Mouse (Mus musculus): ENCODE measurements around the gene Gm6034. TPM values are rescaled to one million over a fixed set of nuclear protein-coding genes. Genes with fewer than 3 reads are reported as not detected.
"Not testable (repeated sequence)": the region's sequence is repeated elsewhere in the genome, so short reads cannot be mapped to it uniquely, and the experiment has no call there.

The Gm6034 gene
- polyA plus RNA-seq, 1 experiment from 2014 or later, result not detected

GRCm38 (mm10) chr17:36083870-36084451 is 41.2 kb downstream of the Gm6034 start:
- Histone ChIP-seq H3K4me1 (peaks cover 14% of the 10 kb centered on the region; the same call in 1 of the 2 replicates), H3K9me3 (no peaks in the 10 kb centered on the region), H3K4me3 (peak overlapping the region; percentile 51), H3K27me3 (peaks cover 50% of the 10 kb centered on the region), H3K9ac (peak overlapping the region; percentile 63), H3K36me3 (no peaks in the 10 kb centered on the region), H3K4me2 (peak overlapping the region; percentile 93), H3K27ac (no peak overlapping the region)
- WGBS, result under 1% methylated on average over 42 of the region's 42 CpGs
- peak; percentile 48; the same call in 1 of the 2 replicates for ATAC-seq (ENCODE audit: insufficient number of reproducible peaks, insufficient read depth, low FRiP score, low TSS enrichment, low read depth)

GRCm38 (mm10) chr17:36085976-36086375 is 43.2 kb downstream of the Gm6034 start:
- not testable (repeated sequence) for H3K9me3 ChIP-seq; H3K4me2 ChIP-seq; ATAC-seq (ENCODE audit: insufficient number of reproducible peaks, insufficient read depth, low FRiP score, low TSS enrichment, low read depth); H3K4me3 ChIP-seq; H3K9ac ChIP-seq; H3K27ac ChIP-seq; H3K36me3 ChIP-seq
- H3K4me1 ChIP-seq, result peaks cover 14% of the 10 kb centered on the region; the same call in 1 of the 2 replicates
- H3K27me3 ChIP-seq, result peaks cover 44% of the 10 kb centered on the region
- WGBS, result 63% methylated on average over 1 of the region's 1 CpGs

- no CpG with 5 or more reads among the region's 2 CpGs for WGBS
- not testable (repeated sequence) for H3K9me3 ChIP-seq; H3K9ac ChIP-seq; H3K4me3 ChIP-seq; ATAC-seq (ENCODE audit: insufficient number of reproducible peaks, insufficient read depth, low FRiP score, low TSS enrichment, low read depth); H3K4me2 ChIP-seq; H3K27ac ChIP-seq; H3K4me1 ChIP-seq; H3K27me3 ChIP-seq; H3K36me3 ChIP-seq
These were observed 49.2 kb downstream of the Gm6034 start for GRCm38 (mm10) chr17:36091933-36092332.

- not testable (repeated sequence) for H3K9me3 ChIP-seq; ATAC-seq (ENCODE audit: insufficient number of reproducible peaks, insufficient read depth, low FRiP score, low TSS enrichment, low read depth); H3K4me3 ChIP-seq; H3K27ac ChIP-seq; H3K27me3 ChIP-seq; H3K4me2 ChIP-seq; H3K36me3 ChIP-seq; H3K4me1 ChIP-seq; H3K9ac ChIP-seq
These were observed 49.8 kb downstream of the Gm6034 start for GRCm38 (mm10) chr17:36092520-36092919.

- no peaks in the 10 kb centered on the region for H3K4me1 ChIP-seq
- no peak overlapping the region for H3K9ac ChIP-seq
- no peak overlapping the region for H3K27ac ChIP-seq
- no peak overlapping the region for H3K4me2 ChIP-seq
- no peak overlapping the region for H3K4me3 ChIP-seq
- ATAC-seq (ENCODE audit: insufficient number of reproducible peaks, insufficient read depth, low FRiP score, low TSS enrichment, low read depth), result no peak
- WGBS, result 16% methylated on average over 3 of the region's 3 CpGs
- H3K36me3 ChIP-seq, result no peaks in the 10 kb centered on the region
- H3K9me3 ChIP-seq, result no peaks in the 10 kb centered on the region
- H3K27me3 ChIP-seq, result peaks cover 10% of the 10 kb centered on the region; the same call in 1 of the 2 replicates
These were observed 51.2 kb downstream of the Gm6034 start for GRCm38 (mm10) chr17:36093936-36094335.

GRCm38 (mm10) chr17:36099603-36100002 is 56.8 kb downstream of the Gm6034 start:
- H3K27ac ChIP-seq; H3K4me3 ChIP-seq; H3K9ac ChIP-seq; H3K4me2 ChIP-seq; H3K4me1 ChIP-seq; H3K9me3 ChIP-seq; ATAC-seq (ENCODE audit: insufficient number of reproducible peaks, insufficient read depth, low FRiP score, low TSS enrichment, low read depth); H3K36me3 ChIP-seq; H3K27me3 ChIP-seq: not testable (repeated sequence)
- 52% methylated on average over 2 of the region's 2 CpGs for WGBS

- not testable (repeated sequence) for H3K4me2 ChIP-seq; H3K27ac ChIP-seq; H3K9me3 ChIP-seq; H3K4me1 ChIP-seq; ATAC-seq (ENCODE audit: insufficient number of reproducible peaks, insufficient read depth, low FRiP score, low TSS enrichment, low read depth); H3K9ac ChIP-seq; H3K4me3 ChIP-seq; H3K36me3 ChIP-seq; H3K27me3 ChIP-seq
- 88% methylated on average over 12 of the region's 12 CpGs for WGBS
These were observed 59.3 kb downstream of the Gm6034 start for GRCm38 (mm10) chr17:36102091-36102490.

Other genes with a start within 250 kb of the Gm6034 start
- gene Ier3, start 221.3 kb upstream of the Gm6034 start, polyA plus RNA-seq (2015; fragmentation: Nextera tagmentation; extraction: Ambion mirVana), result 20.1 and 27.7 TPM in 2 replicates
- 61.0 and 67.2 TPM in 2 replicates for gene Flot1, start 219.7 kb upstream of the Gm6034 start, polyA plus RNA-seq (2015; fragmentation: Nextera tagmentation; extraction: Ambion mirVana)
- 1,166 and 1,221 TPM in 2 replicates for gene Tubb5, start 204.7 kb upstream of the Gm6034 start, polyA plus RNA-seq (2015; fragmentation: Nextera tagmentation; extraction: Ambion mirVana)
- gene Mdc1, start 201.4 kb upstream of the Gm6034 start, polyA plus RNA-seq (2015; fragmentation: Nextera tagmentation; extraction: Ambion mirVana), result 15.7 and 21.0 TPM in 2 replicates
- gene Nrm, start 181.6 kb upstream of the Gm6034 start, polyA plus RNA-seq (2015; fragmentation: Nextera tagmentation; extraction: Ambion mirVana), result 49.0 and 53.5 TPM in 2 replicates
- 23.7 and 25.4 TPM in 2 replicates for gene Ppp1r18, start 177.4 kb upstream of the Gm6034 start, polyA plus RNA-seq (2015; fragmentation: Nextera tagmentation; extraction: Ambion mirVana)
- 40.9 and 53.5 TPM in 2 replicates for gene Dhx16, start 163.1 kb upstream of the Gm6034 start, polyA plus RNA-seq (2015; fragmentation: Nextera tagmentation; extraction: Ambion mirVana)
- 24.7 and 30.1 TPM in 2 replicates for gene 2310061I04Rik, start 145.5 kb upstream of the Gm6034 start, polyA plus RNA-seq (2015; fragmentation: Nextera tagmentation; extraction: Ambion mirVana)
- gene Atat1, start 132.9 kb upstream of the Gm6034 start, polyA plus RNA-seq (2015; fragmentation: Nextera tagmentation; extraction: Ambion mirVana), result 136 and 151 TPM in 2 replicates
- 60.2 and 69.9 TPM in 2 replicates for gene Mrps18b, start 126.6 kb upstream of the Gm6034 start, polyA plus RNA-seq (2015; fragmentation: Nextera tagmentation; extraction: Ambion mirVana)
- 40.1 and 44.3 TPM in 2 replicates for gene Ppp1r10, start 126.5 kb upstream of the Gm6034 start, polyA plus RNA-seq (2015; fragmentation: Nextera tagmentation; extraction: Ambion mirVana)
- 109 and 110 TPM in 2 replicates for gene Abcf1, start 73.2 kb upstream of the Gm6034 start, polyA plus RNA-seq (2015; fragmentation: Nextera tagmentation; extraction: Ambion mirVana)
- gene Gnl1, start 63.1 kb upstream of the Gm6034 start, polyA plus RNA-seq (2015; fragmentation: Nextera tagmentation; extraction: Ambion mirVana), result 56.3 and 64.8 TPM in 2 replicates
- 44.4 and 56.9 TPM in 2 replicates for gene Prr3, start 62.7 kb upstream of the Gm6034 start, polyA plus RNA-seq (2015; fragmentation: Nextera tagmentation; extraction: Ambion mirVana)
- gene H2-T24, start 22.4 kb upstream of the Gm6034 start, polyA plus RNA-seq (2015; fragmentation: Nextera tagmentation; extraction: Ambion mirVana), result 3.9 and 4.3 TPM in 2 replicates
- gene H2-T23, start 10.1 kb upstream of the Gm6034 start, polyA plus RNA-seq (2015; fragmentation: Nextera tagmentation; extraction: Ambion mirVana), result 18.8 and 21.6 TPM in 2 replicates
- 20.1 and 21.0 TPM in 2 replicates for gene H2-T22, start 214 bp upstream of the Gm6034 start, polyA plus RNA-seq (2015; fragmentation: Nextera tagmentation; extraction: Ambion mirVana)
- not detected in 2 replicates for gene Gm11127, start 15.4 kb downstream of the Gm6034 start, polyA plus RNA-seq (2015; fragmentation: Nextera tagmentation; extraction: Ambion mirVana)
- gene Gm19684, start 78.7 kb downstream of the Gm6034 start, polyA plus RNA-seq (2015; fragmentation: Nextera tagmentation; extraction: Ambion mirVana), result not detected in 2 replicates
- not detected in 2 replicates for gene Gm7030, start 86.5 kb downstream of the Gm6034 start, polyA plus RNA-seq (2015; fragmentation: Nextera tagmentation; extraction: Ambion mirVana)
- gene Gm8909, start 125.6 kb downstream of the Gm6034 start, polyA plus RNA-seq (2015; fragmentation: Nextera tagmentation; extraction: Ambion mirVana), result 0.26 TPM in 1 of 2 replicates, not detected in the other
- gene H2-T3, start 147.3 kb downstream of the Gm6034 start, polyA plus RNA-seq (2015; fragmentation: Nextera tagmentation; extraction: Ambion mirVana), result 0.80 TPM in 1 of 2 replicates, not detected in the other
- 92.3 and 118 TPM in 2 replicates for gene Rpp21, start 215.1 kb downstream of the Gm6034 start, polyA plus RNA-seq (2015; fragmentation: Nextera tagmentation; extraction: Ambion mirVana)
- 22.4 and 25.4 TPM in 2 replicates for gene Trim39, start 229.3 kb downstream of the Gm6034 start, polyA plus RNA-seq (2015; fragmentation: Nextera tagmentation; extraction: Ambion mirVana)
- gene H2-M10.2, start 243.5 kb downstream of the Gm6034 start, polyA plus RNA-seq (2015; fragmentation: Nextera tagmentation; extraction: Ambion mirVana), result 0.23 TPM in 1 of 2 replicates, not detected in the other

All from embryonic facial prominence, embryonic 13.5 days (tissue).